Mouse (Mus musculus) G1E (cell line): ENCODE data around the gene Ttc22.

Experiments
- CTCF ChIP-seq: IDR thresholded peaks from 2 replicates; pipeline ENCODE4 v1.5.1; 2012; ENCODE audit warnings: low read depth, low read length, inconsistent platforms, mixed read lengths
- GATA1 ChIP-seq: IDR thresholded peaks from 2 replicates; pipeline ENCODE4 v1.6.1; 2012; ENCODE audit warnings: borderline replicate concordance, low read length, inconsistent platforms, mixed read lengths
- POLR2AphosphoS5 ChIP-seq: IDR thresholded peaks from 2 replicates; pipeline ENCODE4 v1.6.1; 2012; ENCODE audit warnings: low read depth, low read length, inconsistent platforms; ENCODE audit not compliant: insufficient replicate concordance
- TAL1 ChIP-seq: conservative IDR thresholded peaks from 2 replicates; pipeline ENCODE4 v1.6.1; 2012; ENCODE audit warnings: low read depth, low read length, inconsistent platforms, mixed read lengths

DNA sequence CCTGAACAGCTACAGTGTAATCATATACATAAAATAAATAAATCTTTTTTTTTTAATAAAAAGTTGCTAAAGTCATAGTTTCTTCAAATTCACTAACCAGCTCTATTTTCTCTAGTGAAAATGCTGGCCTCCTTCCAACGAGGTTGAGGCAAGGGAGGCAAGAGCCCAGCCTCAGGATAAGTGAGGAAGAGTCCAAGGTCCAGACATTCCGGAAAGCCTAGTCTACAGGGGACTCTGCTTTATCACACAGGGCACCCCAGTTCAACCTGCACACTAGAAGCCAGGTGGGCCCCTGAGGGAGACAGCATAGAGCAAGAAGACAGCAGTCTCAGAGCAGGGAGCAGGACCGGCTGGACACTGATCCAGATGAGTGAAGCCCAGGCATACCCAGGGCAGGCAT, 804 bp upstream of the Ttc22 start:
- TF ChIP-seq CTCF = no peak
- no peak for TF ChIP-seq TAL1
- TF ChIP-seq GATA1 = no peak
- no peak for TF ChIP-seq POLR2AphosphoS5
